Mouse (Mus musculus): Measurements from ENCODE around the gene Poc1b. TPM values are rescaled to one million over a fixed set of nuclear protein-coding genes. Genes with fewer than 3 reads are reported as not detected.
A peak's percentile ranks its signal among the peaks of the same experiment; 100 is the strongest.

Gene Poc1b
- polyA plus RNA-seq, 1 experiment, result 9.9 TPM

GRCm38 (mm10) chr10:99084397-99085239, 22.2 kb upstream of the Poc1b start:
- Histone ChIP-seq H3K4me1 (peaks cover 15% of the 10 kb centered on the region), H3K27me3 (replicated peaks) (peaks cover 21% of the 10 kb centered on the region), H3K36me3 (replicated peaks; ENCODE audit: low read length) (no peaks in the 10 kb centered on the region), H3K9me3 (0 out of 2 replicates have a peak, but pooled peaks cover 2% of the 10 kb centered on the region), H3K4me3 (replicated peaks) (no peak overlapping the region)
- no peak for TF ChIP-seq FLI1 (IDR thresholded peaks at IDR 0.05; ENCODE audit: low read length)
- TF ChIP-seq GATA1 (IDR thresholded peaks at IDR 0.05; ENCODE audit: borderline replicate concordance, low read length), result no peak

GRCm38 (mm10) chr10:99085240-99085587, 21.6 kb upstream of the Poc1b start:
- H3K9me3 ChIP-seq, result no peaks in the 10 kb centered on the region
- peaks cover 15% of the 10 kb centered on the region for H3K4me1 ChIP-seq
- TF ChIP-seq FLI1 (IDR thresholded peaks at IDR 0.05; ENCODE audit: low read length), result no peak
- no peak for TF ChIP-seq GATA1 (IDR thresholded peaks at IDR 0.05; ENCODE audit: borderline replicate concordance, low read length)
- H3K27me3 ChIP-seq (replicated peaks), result peaks cover 21% of the 10 kb centered on the region
- no peak overlapping the region for H3K4me3 ChIP-seq (replicated peaks)
- no peaks in the 10 kb centered on the region for H3K36me3 ChIP-seq (replicated peaks; ENCODE audit: low read length)

- Histone ChIP-seq H3K27me3 (replicated peaks) (peaks cover 21% of the 10 kb centered on the region), H3K36me3 (replicated peaks; ENCODE audit: low read length) (no peaks in the 10 kb centered on the region), H3K4me3 (replicated peaks) (no peak overlapping the region), H3K9me3 (no peaks in the 10 kb centered on the region), H3K4me1 (peaks cover 15% of the 10 kb centered on the region)
- TF ChIP-seq GATA1 (IDR thresholded peaks at IDR 0.05; ENCODE audit: borderline replicate concordance, low read length) (no peak), FLI1 (IDR thresholded peaks at IDR 0.05; ENCODE audit: low read length) (no peak)
Observed at GRCm38 (mm10) chr10:99086029-99086428, 20.8 kb upstream of the Poc1b start.

- H3K27me3 ChIP-seq (replicated peaks), result peaks cover 12% of the 10 kb centered on the region
- no peak overlapping the region for H3K4me3 ChIP-seq (replicated peaks)
- H3K4me1 ChIP-seq, result peaks cover 5% of the 10 kb centered on the region; the same call in 1 of the 2 replicates
- H3K9me3 ChIP-seq, result peaks cover 11% of the 10 kb centered on the region
- H3K36me3 ChIP-seq (replicated peaks; ENCODE audit: low read length), result no peaks in the 10 kb centered on the region
- TF ChIP-seq FLI1 (IDR thresholded peaks at IDR 0.05; ENCODE audit: low read length) (no peak), GATA1 (IDR thresholded peaks at IDR 0.05; ENCODE audit: borderline replicate concordance, low read length) (no peak)
Observed at GRCm38 (mm10) chr10:99089906-99090305, 16.9 kb upstream of the Poc1b start.

- H3K27me3 ChIP-seq (replicated peaks), result no peaks in the 10 kb centered on the region
- no peak overlapping the region for H3K4me3 ChIP-seq (replicated peaks)
- H3K4me1 ChIP-seq, result peaks cover 7% of the 10 kb centered on the region
- H3K36me3 ChIP-seq (replicated peaks; ENCODE audit: low read length), result no peaks in the 10 kb centered on the region
- TF ChIP-seq FLI1 (IDR thresholded peaks at IDR 0.05; ENCODE audit: low read length) (no peak), GATA1 (IDR thresholded peaks at IDR 0.05; ENCODE audit: borderline replicate concordance, low read length) (no peak)
- H3K9me3 ChIP-seq, result peaks cover 11% of the 10 kb centered on the region
Observed at GRCm38 (mm10) chr10:99093364-99093763, 13.5 kb upstream of the Poc1b start.

GRCm38 (mm10) chr10:99095114-99095513, 11.7 kb upstream of the Poc1b start:
- H3K4me3 ChIP-seq (replicated peaks), result no peak overlapping the region
- no peaks in the 10 kb centered on the region for H3K27me3 ChIP-seq (replicated peaks)
- H3K9me3 ChIP-seq, result peaks cover 11% of the 10 kb centered on the region
- H3K36me3 ChIP-seq (replicated peaks; ENCODE audit: low read length), result no peaks in the 10 kb centered on the region
- H3K4me1 ChIP-seq, result peaks cover 7% of the 10 kb centered on the region
- TF ChIP-seq GATA1 (IDR thresholded peaks at IDR 0.05; ENCODE audit: borderline replicate concordance, low read length) (no peak), FLI1 (IDR thresholded peaks at IDR 0.05; ENCODE audit: low read length) (no peak)

- H3K27me3 ChIP-seq (replicated peaks), result no peaks in the 10 kb centered on the region
- H3K4me3 ChIP-seq (replicated peaks), result no peak overlapping the region
- H3K36me3 ChIP-seq (replicated peaks; ENCODE audit: low read length), result no peaks in the 10 kb centered on the region
- H3K4me1 ChIP-seq, result peaks cover 7% of the 10 kb centered on the region
- TF ChIP-seq GATA1 (IDR thresholded peaks at IDR 0.05; ENCODE audit: borderline replicate concordance, low read length) (no peak), FLI1 (IDR thresholded peaks at IDR 0.05; ENCODE audit: low read length) (no peak)
- H3K9me3 ChIP-seq, result peaks cover 11% of the 10 kb centered on the region
Observed at GRCm38 (mm10) chr10:99097374-99097773, 9.5 kb upstream of the Poc1b start.

GRCm38 (mm10) chr10:99105522-99105921, 1.3 kb upstream of the Poc1b start:
- Histone ChIP-seq H3K4me3 (replicated peaks) (peak overlapping the region; percentile 42), H3K4me1 (peaks cover 21% of the 10 kb centered on the region), H3K36me3 (replicated peaks; ENCODE audit: low read length) (peaks cover 23% of the 10 kb centered on the region), H3K27me3 (replicated peaks) (no peaks in the 10 kb centered on the region), H3K9me3 (peaks cover 16% of the 10 kb centered on the region; the same call in 1 of the 2 replicates)
- TF ChIP-seq FLI1 (IDR thresholded peaks at IDR 0.05; ENCODE audit: low read length) (no peak), GATA1 (IDR thresholded peaks at IDR 0.05; ENCODE audit: borderline replicate concordance, low read length) (no peak)

- TF ChIP-seq GATA1 (IDR thresholded peaks at IDR 0.05; ENCODE audit: borderline replicate concordance, low read length), result no peak
- no peak for TF ChIP-seq FLI1 (IDR thresholded peaks at IDR 0.05; ENCODE audit: low read length)
- H3K36me3 ChIP-seq (replicated peaks; ENCODE audit: low read length), result peaks cover 30% of the 10 kb centered on the region
- H3K4me1 ChIP-seq, result peaks cover 27% of the 10 kb centered on the region
- peak overlapping the region; percentile 96 for H3K4me3 ChIP-seq (replicated peaks)
- H3K27me3 ChIP-seq (replicated peaks), result no peaks in the 10 kb centered on the region
- H3K9me3 ChIP-seq, result peaks cover 16% of the 10 kb centered on the region; the same call in 1 of the 2 replicates
Observed at GRCm38 (mm10) chr10:99106311-99106702, 529 bp upstream of the Poc1b start.

- Histone ChIP-seq H3K27me3 (replicated peaks) (no peaks in the 10 kb centered on the region), H3K36me3 (replicated peaks; ENCODE audit: low read length) (peaks cover 32% of the 10 kb centered on the region), H3K4me1 (peaks cover 33% of the 10 kb centered on the region), H3K9me3 (peaks cover 16% of the 10 kb centered on the region; the same call in 1 of the 2 replicates), H3K4me3 (replicated peaks) (peak within 1 kb of the TSS; percentile 96)
- TF ChIP-seq GATA1 (IDR thresholded peaks at IDR 0.05; ENCODE audit: borderline replicate concordance, low read length) (no peak), FLI1 (IDR thresholded peaks at IDR 0.05; ENCODE audit: low read length) (no peak)
Observed at GRCm38 (mm10) chr10:99107964-99108363, 1.1 kb downstream of the Poc1b start, which contains the start of gene Galnt4. Gene Galnt4, plus strand, starts transcription at chr10:99108159.
